Mouse (Mus musculus): ENCODE data around the gene Aatk.

Aatk gene

GRCm38 (mm10) chr11:119986751-119987425 is 60.1 kb downstream of the Aatk start:
- no peak for DNase-seq

GRCm38 (mm10) chr11:119983151-119983550 is 63.8 kb downstream of the Aatk start:
- no peak for DNase-seq

- no peak for DNase-seq
These were observed 64.7 kb downstream of the Aatk start for GRCm38 (mm10) chr11:119982236-119982635.

- no peak for DNase-seq
These were observed 65.2 kb downstream of the Aatk start for GRCm38 (mm10) chr11:119981769-119982168.

GRCm38 (mm10) chr11:119979596-119980385 is 67.2 kb downstream of the Aatk start:
- no peak for DNase-seq

GRCm38 (mm10) chr11:119978701-119979100 is 68.3 kb downstream of the Aatk start:
- no peak for DNase-seq

GRCm38 (mm10) chr11:119975739-119976501 is 71.0 kb downstream of the Aatk start:
- DNase-seq, result no peak

- no peak for DNase-seq
These were observed 73.2 kb downstream of the Aatk start for GRCm38 (mm10) chr11:119973789-119974188.

- no peak for DNase-seq
These were observed 76.7 kb downstream of the Aatk start for GRCm38 (mm10) chr11:119970021-119970851.

- no peak for DNase-seq
These were observed 79.1 kb downstream of the Aatk start for GRCm38 (mm10) chr11:119967892-119968291.

GRCm38 (mm10) chr11:119967401-119967800 is 79.6 kb downstream of the Aatk start:
- DNase-seq, result no peak

- DNase-seq, result no peak
These were observed 80.7 kb downstream of the Aatk start for GRCm38 (mm10) chr11:119966294-119966693.

GRCm38 (mm10) chr11:119965053-119965452 is 81.9 kb downstream of the Aatk start:
- DNase-seq, result no peak

GRCm38 (mm10) chr11:119961511-119961910 is 85.5 kb downstream of the Aatk start:
- no peak for DNase-seq

GRCm38 (mm10) chr11:119960671-119961070 is 86.3 kb downstream of the Aatk start:
- no peak for DNase-seq

GRCm38 (mm10) chr11:119959714-119960113 is 87.3 kb downstream of the Aatk start:
- no peak for DNase-seq

GRCm38 (mm10) chr11:119958856-119959255 is 88.1 kb downstream of the Aatk start:
- DNase-seq, result no peak

All from thymus, postnatal 4 days (tissue).